Comparison of ENCODE assay signal across 23 mouse cellular contexts in genomic region chr8:46288021-46288420, GRCm38 (mm10). TPM values are rescaled to one million over a fixed set of nuclear protein-coding genes. Genes with fewer than 3 reads are reported as not detected.
"Had no signal": no experiment of that assay in that cellular context is flagged by ENCODE, and none has a peak within 500 bp of the region (broad histone marks: within the 10 kb centered on the region; RNA-seq: fewer than 3 reads in every experiment).

No protein-coding gene starts in this region.

- H3K9me3 ChIP-seq: liver, embryonic 15.5 days; lung, embryonic 15.5 days; neural tube, embryonic 12.5 days; stomach, embryonic 15.5 days had no signal

- DNase-seq: liver, postnatal 0 days; lung, adult 2 months; lung, postnatal 14 days; lung, postnatal 36 days; midbrain, embryonic 14.5 days; right cerebral cortex, postnatal 14 days; thymus, adult 18-20 months; thymus, postnatal 14 days; thymus, postnatal 36 days had no signal

- ATAC-seq: liver, postnatal 0 days; lung, postnatal 0 days had no signal

- H3K4me2 ChIP-seq: liver, embryonic 15.5 days; lung, embryonic 15.5 days; midbrain, embryonic 12.5 days; neural tube, embryonic 12.5 days; stomach, embryonic 15.5 days had no signal

- H3K4me1 ChIP-seq: liver, embryonic 15.5 days; megakaryocyte, embryonic 14.5 days; stomach, embryonic 15.5 days had no signal

- H3K9ac ChIP-seq: liver, embryonic 15.5 days; liver, postnatal 0 days; lung, embryonic 15.5 days; midbrain, embryonic 12.5 days; neural tube, embryonic 12.5 days; stomach, embryonic 15.5 days had no signal

- H3K4me3 ChIP-seq: liver, embryonic 15.5 days; lung, embryonic 15.5 days; megakaryocyte, embryonic 14.5 days; midbrain, embryonic 12.5 days; neural tube, embryonic 12.5 days; stomach, embryonic 15.5 days had no signal

- H3K36me3 ChIP-seq: liver, embryonic 15.5 days; lung, embryonic 15.5 days; midbrain, embryonic 12.5 days; neural tube, embryonic 12.5 days; stomach, embryonic 15.5 days had no signal

- H3K27ac ChIP-seq: liver, embryonic 15.5 days; lung, embryonic 15.5 days; macrophage; midbrain, embryonic 12.5 days; neural tube, embryonic 12.5 days; stomach, embryonic 15.5 days had no signal

RNA-seq across cellular contexts. Expression of gene Helt, which starts 6.5 kb away (rescaled TPM):
- total RNA-seq: megakaryocyte progenitor cell, adult 5-6 weeks; monocyte, adult 5-6 weeks; neutrophil, adult 5-6 weeks had no signal
- polyA plus RNA-seq: liver, embryonic 15.5 days; liver, postnatal 0 days; lung, adult 2 months; lung, embryonic 15.5 days; lung, postnatal 0 days; macrophage; neural tube, embryonic 14.5 days; spleen, adult 2 months; urinary bladder, adult 2 months had no signal
